Mouse (Mus musculus): Measurements from ENCODE around the gene Gm436. TPM values are rescaled to one million over a fixed set of nuclear protein-coding genes. Genes with fewer than 3 reads are reported as not detected.

Gm436 gene
- not detected in 2 replicates for polyA plus RNA-seq (2015; fragmentation: Nextera tagmentation; extraction: Ambion mirVana)

GRCm38 (mm10) chr4:144686268-144686667, at the start of gene Gm436:
TSS of gene Gm436 (minus strand) at chr4:144686368.
- Histone ChIP-seq H3K4me3 (no peak within 1 kb of the TSS), H3K4me2 (no peak within 1 kb of the TSS), H3K9ac (no peak within 1 kb of the TSS), H3K9me3 (no peaks in the 10 kb centered on the region; the same call in 1 of the 2 replicates), H3K36me3 (no peaks in the 10 kb centered on the region), H3K4me1 (replicated peaks) (no peaks in the 10 kb centered on the region), H3K27me3 (no peaks in the 10 kb centered on the region), H3K27ac (replicated peaks) (no peak within 1 kb of the TSS)
- 52% methylated on average over 2 of the region's 2 CpGs for WGBS
- no peak for ATAC-seq (ENCODE audit: low read depth)

- Histone ChIP-seq H3K4me1 (replicated peaks) (no peaks in the 10 kb centered on the region), H3K4me3 (no peak within 1 kb of the TSS), H3K4me2 (no peak within 1 kb of the TSS), H3K9me3 (no peaks in the 10 kb centered on the region), H3K27me3 (no peaks in the 10 kb centered on the region), H3K27ac (replicated peaks) (no peak within 1 kb of the TSS), H3K36me3 (no peaks in the 10 kb centered on the region), H3K9ac (no peak within 1 kb of the TSS)
- WGBS = 84% methylated on average over 1 of the region's 1 CpGs
- no peak for ATAC-seq (ENCODE audit: low read depth)
Measured at GRCm38 (mm10) chr4:144721304-144721703, 35.1 kb upstream of the Gm436 start, which contains the start of gene Gm13178. TSS of gene Gm13178 (minus strand) at chr4:144721404.

- ATAC-seq (ENCODE audit: low read depth) = no peak
- no peaks in the 10 kb centered on the region for H3K9me3 ChIP-seq
- H3K27me3 ChIP-seq = no peaks in the 10 kb centered on the region
- H3K4me2 ChIP-seq = no peak overlapping the region
- WGBS = 89% methylated on average over 1 of the region's 1 CpGs
- no peak overlapping the region for H3K4me3 ChIP-seq
- no peak overlapping the region for H3K27ac ChIP-seq (replicated peaks)
- no peaks in the 10 kb centered on the region for H3K4me1 ChIP-seq (replicated peaks)
- no peak overlapping the region for H3K9ac ChIP-seq
- no peaks in the 10 kb centered on the region for H3K36me3 ChIP-seq
Measured at GRCm38 (mm10) chr4:144719691-144720090, 33.5 kb upstream of the Gm436 start.

DNA sequence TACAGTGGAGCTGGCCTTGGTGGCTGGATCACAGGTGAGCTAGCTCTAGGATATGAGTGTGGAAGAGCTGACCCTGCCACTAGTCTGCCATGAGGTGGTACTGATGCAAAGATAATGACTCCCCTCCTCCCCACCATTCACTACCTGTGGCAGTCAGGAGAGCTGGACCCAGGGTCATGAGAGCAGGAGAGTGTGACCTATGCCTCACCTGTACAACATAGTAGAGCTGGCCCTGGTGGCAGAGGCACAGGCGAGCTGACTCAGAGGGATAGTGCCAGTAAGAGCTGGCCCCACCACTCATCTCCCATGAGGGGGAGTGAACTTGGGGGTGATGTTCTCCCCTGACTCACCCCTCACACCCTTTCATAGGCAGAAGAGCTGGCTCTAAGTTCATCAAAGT, 32.1 kb upstream of the Gm436 start:
- Histone ChIP-seq H3K4me2 (no peak overlapping the region), H3K4me3 (no peak overlapping the region), H3K9me3 (no peaks in the 10 kb centered on the region), H3K27me3 (no peaks in the 10 kb centered on the region), H3K9ac (no peak overlapping the region), H3K36me3 (no peaks in the 10 kb centered on the region), H3K27ac (replicated peaks) (no peak overlapping the region), H3K4me1 (replicated peaks) (no peaks in the 10 kb centered on the region)
- ATAC-seq (ENCODE audit: low read depth) = no peak
- 84% methylated on average over 1 of the region's 1 CpGs for WGBS

DNA sequence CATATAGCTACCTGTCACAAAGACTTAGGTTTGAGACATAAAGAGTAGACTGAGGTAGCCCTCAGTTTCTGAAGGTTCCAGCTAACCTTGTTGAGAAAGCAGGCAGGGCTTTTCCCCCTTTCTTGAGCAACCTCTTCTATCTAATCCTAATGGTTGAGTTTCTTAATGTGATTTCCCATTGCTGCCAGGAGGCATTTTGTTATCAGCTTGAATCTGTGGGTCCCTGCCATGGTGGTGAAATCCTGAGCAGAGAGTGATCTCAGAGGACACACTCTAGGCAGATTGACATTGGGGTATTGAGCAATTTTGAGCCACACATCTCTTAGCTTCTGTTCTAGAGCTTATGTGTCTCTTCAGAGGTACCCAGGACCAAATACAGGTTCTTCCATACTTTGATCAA, 47.9 kb downstream of the Gm436 start:
- no peak overlapping the region for H3K9ac ChIP-seq
- no peak overlapping the region for H3K27ac ChIP-seq (replicated peaks)
- H3K4me1 ChIP-seq (replicated peaks) = no peaks in the 10 kb centered on the region
- H3K4me2 ChIP-seq = no peak overlapping the region
- no peaks in the 10 kb centered on the region for H3K36me3 ChIP-seq
- no peak overlapping the region for H3K4me3 ChIP-seq
- peaks cover 22% of the 10 kb centered on the region for H3K9me3 ChIP-seq
- ATAC-seq (ENCODE audit: low read depth) = no peak
- H3K27me3 ChIP-seq = no peaks in the 10 kb centered on the region

Other genes starting within 250 kb of the Gm436 start
- gene 1700012P22Rik, start 247.6 kb downstream of the Gm436 start, polyA plus RNA-seq (2015; fragmentation: Nextera tagmentation; extraction: Ambion mirVana) = not detected in 2 replicates
- gene Gm9944, start 233.1 kb downstream of the Gm436 start, polyA plus RNA-seq (2015; fragmentation: Nextera tagmentation; extraction: Ambion mirVana) = not detected in 2 replicates
- gene Aadacl3, start 222.6 kb downstream of the Gm436 start, polyA plus RNA-seq (2015; fragmentation: Nextera tagmentation; extraction: Ambion mirVana) = not detected in 2 replicates
- not detected in 2 replicates for gene 9430007A20Rik, start 166.5 kb downstream of the Gm436 start, polyA plus RNA-seq (2015; fragmentation: Nextera tagmentation; extraction: Ambion mirVana)
- not detected in 2 replicates for gene Gm13124, start 121.2 kb downstream of the Gm436 start, polyA plus RNA-seq (2015; fragmentation: Nextera tagmentation; extraction: Ambion mirVana)
- not detected in 2 replicates for gene Aadacl4, start 72.7 kb downstream of the Gm436 start, polyA plus RNA-seq (2015; fragmentation: Nextera tagmentation; extraction: Ambion mirVana)
- gene Gm13178, start 35.0 kb upstream of the Gm436 start, polyA plus RNA-seq (2015; fragmentation: Nextera tagmentation; extraction: Ambion mirVana) = not detected in 2 replicates
- gene Gm438, start 100.2 kb upstream of the Gm436 start, polyA plus RNA-seq (2015; fragmentation: Nextera tagmentation; extraction: Ambion mirVana) = not detected in 2 replicates
- gene Dhrs3, start 206.5 kb upstream of the Gm436 start, polyA plus RNA-seq (2015; fragmentation: Nextera tagmentation; extraction: Ambion mirVana) = 45.8 and 52.2 TPM in 2 replicates

All from neural tube, embryonic 13.5 days (tissue).